18 mouse cellular contexts compared by ENCODE assay signal in the genomic region with DNA sequence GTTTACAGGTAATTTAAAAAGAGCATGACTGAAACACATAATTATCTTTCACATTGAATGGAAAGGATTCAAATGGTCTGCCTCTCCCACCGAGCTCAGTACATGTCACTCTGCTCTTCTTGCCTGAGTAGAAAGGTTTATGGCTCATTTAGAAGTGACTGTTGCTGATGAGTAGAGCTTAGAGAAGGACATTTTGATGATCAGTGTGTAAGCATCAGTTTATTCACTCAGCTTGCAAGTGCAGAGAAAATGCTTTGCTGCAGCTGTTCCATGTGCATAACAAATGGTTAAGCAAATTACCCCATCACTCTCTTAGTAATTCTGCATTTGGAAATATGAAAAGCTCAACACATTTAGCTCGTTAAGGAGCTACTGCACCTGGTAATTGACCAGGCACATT.
DNase-seq lines count a peak whose midpoint lies in the region; ATAC-seq and TF ChIP-seq lines count a peak whose summit lies in the region.
"Had no signal": no experiment of that assay in that cellular context is flagged by ENCODE, and none has a peak within 500 bp of the region (broad histone marks: within the 10 kb centered on the region; RNA-seq: fewer than 3 reads in every experiment).

No protein-coding gene starts in this region.

- intact Hi-C loops in heart, postnatal 14 days (cut with DNase I) = no loop called here

- ATAC-seq in midbrain, embryonic 13.5 days = 0 out of 2 replicates have a peak, but pooled peaks have one; percentile 37
- no peak for ATAC-seq in midbrain, embryonic 16.5 days
- peak; percentile 42 for ATAC-seq in forebrain, embryonic 14.5 days
- ATAC-seq in midbrain, postnatal 0 days (ENCODE audit: low FRiP score) = no peak
- ATAC-seq: hindbrain, postnatal 0 days had no signal

- no peak for TF ChIP-seq CTCF in brain, embryonic 14.5 days (IDR thresholded peaks at IDR 0.05; ENCODE audit: borderline replicate concordance, extremely low read depth, insufficient read depth, insufficient read length)
- no peak for TF ChIP-seq CTCF in midbrain, postnatal 0 days (IDR thresholded peaks at IDR 0.05)

- peak; percentile 57 for DNase-seq in brain, embryonic 14.5 days (ENCODE audit: low read depth)
- DNase-seq in forebrain, embryonic 14.5 days (ENCODE audit: low spot score) = peak; percentile 44
- DNase-seq in midbrain, postnatal 0 days (ENCODE audit: low spot score) = peak; percentile 3
- no peak for DNase-seq in kidney, postnatal 14 days
- no peak for DNase-seq in heart, postnatal 14 days
- DNase-seq: adrenal gland, postnatal 10 days; cerebellum, adult 2 months; cerebellum, postnatal 10 days; gastrocnemius, postnatal 36 days; heart, adult 18-20 months; heart, postnatal 10 days; kidney, adult 11 months had no signal

- no peak overlapping the region for H3K4me2 ChIP-seq in midbrain, embryonic 13.5 days (replicated peaks)
- H3K4me2 ChIP-seq in midbrain, embryonic 16.5 days (ENCODE audit: low read length) = no peak overlapping the region
- no peak overlapping the region for H3K4me2 ChIP-seq in forebrain, embryonic 14.5 days (ENCODE audit: low read length)
- H3K4me2 ChIP-seq in midbrain, postnatal 0 days (ENCODE audit: low read depth, low read length, poor library complexity, severe bottlenecking) = no peak overlapping the region
- H3K4me2 ChIP-seq: hindbrain, embryonic 13.5 days had no signal

- no peaks in the 10 kb centered on the region for H3K27me3 ChIP-seq in midbrain, embryonic 13.5 days
- H3K27me3 ChIP-seq in midbrain, embryonic 16.5 days (ENCODE audit: control insufficient read depth, insufficient read depth, low read depth, low read length) = no peaks in the 10 kb centered on the region
- H3K27me3 ChIP-seq in forebrain, embryonic 14.5 days (replicated peaks; ENCODE audit: control insufficient read depth, insufficient read depth, low read length) = no peaks in the 10 kb centered on the region
- no peaks in the 10 kb centered on the region for H3K27me3 ChIP-seq in midbrain, postnatal 0 days (ENCODE audit: insufficient read depth, low read length)
- H3K27me3 ChIP-seq: hindbrain, embryonic 13.5 days had no signal

- H3K4me3 ChIP-seq in midbrain, embryonic 13.5 days (replicated peaks) = no peak overlapping the region
- H3K4me3 ChIP-seq in midbrain, embryonic 16.5 days (ENCODE audit: low read depth, low read length) = no peak overlapping the region
- no peak overlapping the region for H3K4me3 ChIP-seq in forebrain, embryonic 14.5 days (ENCODE audit: low read depth, low read length)
- no peak overlapping the region for H3K4me3 ChIP-seq in midbrain, postnatal 0 days (ENCODE audit: low read depth, low read length)
- H3K4me3 ChIP-seq: embryonic facial prominence, embryonic 10.5 days; heart, embryonic 10.5 days; hindbrain, embryonic 13.5 days had no signal

- 47% methylated on average over 2 of the region's 2 CpGs for WGBS in midbrain, embryonic 13.5 days
- WGBS in midbrain, embryonic 16.5 days = 38% methylated on average over 2 of the region's 2 CpGs
- 23% methylated on average over 2 of the region's 2 CpGs for WGBS in forebrain, embryonic 14.5 days
- 53% methylated on average over 2 of the region's 2 CpGs for WGBS in midbrain, postnatal 0 days

- TF ChIP-seq POLR2A in brain, embryonic 14.5 days (IDR thresholded peaks at IDR 0.05; ENCODE audit: borderline replicate concordance, extremely low read depth, insufficient read depth, insufficient read length, poor library complexity, severe bottlenecking) = no peak

- H3K36me3 ChIP-seq in midbrain, embryonic 13.5 days = no peaks in the 10 kb centered on the region
- H3K36me3 ChIP-seq in midbrain, embryonic 16.5 days (ENCODE audit: control insufficient read depth, insufficient read depth, low read length) = no peaks in the 10 kb centered on the region
- no peaks in the 10 kb centered on the region for H3K36me3 ChIP-seq in forebrain, embryonic 14.5 days (ENCODE audit: control insufficient read depth, insufficient read depth, low read length)
- H3K36me3 ChIP-seq in midbrain, postnatal 0 days (ENCODE audit: insufficient read depth, low read length) = no peaks in the 10 kb centered on the region
- H3K36me3 ChIP-seq: embryonic facial prominence, embryonic 10.5 days; heart, embryonic 10.5 days; hindbrain, embryonic 13.5 days had no signal

- H3K27ac ChIP-seq in midbrain, embryonic 13.5 days = no peak overlapping the region
- no peak overlapping the region for H3K27ac ChIP-seq in midbrain, embryonic 16.5 days (ENCODE audit: low read length)
- H3K27ac ChIP-seq in forebrain, embryonic 14.5 days (ENCODE audit: low read depth, low read length) = no peak overlapping the region
- no peak overlapping the region for H3K27ac ChIP-seq in midbrain, postnatal 0 days (ENCODE audit: low read depth, low read length)
- H3K27ac ChIP-seq: embryonic facial prominence, embryonic 10.5 days; heart, embryonic 10.5 days; hindbrain, embryonic 13.5 days; hindbrain, postnatal 0 days had no signal

- no peaks in the 10 kb centered on the region for H3K4me1 ChIP-seq in midbrain, embryonic 13.5 days (replicated peaks)
- H3K4me1 ChIP-seq in midbrain, embryonic 16.5 days (ENCODE audit: control insufficient read depth, insufficient read depth, low read length) = no peaks in the 10 kb centered on the region; the same call in 1 of the 2 replicates
- no peaks in the 10 kb centered on the region for H3K4me1 ChIP-seq in forebrain, embryonic 14.5 days (ENCODE audit: control insufficient read depth, insufficient read depth, low read length)
- no peaks in the 10 kb centered on the region for H3K4me1 ChIP-seq in midbrain, postnatal 0 days (ENCODE audit: insufficient read depth, low read length)
- H3K4me1 ChIP-seq: embryonic facial prominence, embryonic 10.5 days; heart, embryonic 10.5 days; hindbrain, embryonic 13.5 days had no signal

- H3K9ac ChIP-seq in midbrain, embryonic 13.5 days (replicated peaks) = no peak overlapping the region
- H3K9ac ChIP-seq in midbrain, embryonic 16.5 days (ENCODE audit: low read depth, low read length) = no peak overlapping the region
- no peak overlapping the region for H3K9ac ChIP-seq in forebrain, embryonic 14.5 days (ENCODE audit: low read length)
- no peak overlapping the region for H3K9ac ChIP-seq in midbrain, postnatal 0 days (replicated peaks; ENCODE audit: low read length, poor library complexity, severe bottlenecking)
- H3K9ac ChIP-seq: hindbrain, embryonic 13.5 days had no signal

- no peaks in the 10 kb centered on the region for H3K9me3 ChIP-seq in midbrain, embryonic 13.5 days
- no peaks in the 10 kb centered on the region for H3K9me3 ChIP-seq in midbrain, embryonic 16.5 days (replicated peaks; ENCODE audit: control insufficient read depth, low read length, poor library complexity, severe bottlenecking)
- no peaks in the 10 kb centered on the region for H3K9me3 ChIP-seq in forebrain, embryonic 14.5 days (replicated peaks; ENCODE audit: control insufficient read depth, low read length)
- H3K9me3 ChIP-seq in midbrain, postnatal 0 days (ENCODE audit: low read length) = no peaks in the 10 kb centered on the region
- H3K9me3 ChIP-seq: embryonic facial prominence, embryonic 10.5 days; heart, embryonic 10.5 days; hindbrain, embryonic 13.5 days had no signal

Comparison
In these comparisons a context has a peak if more than half of its experiments do, and no peak if none do; other contexts are left out.
1. ATAC-seq: peak in midbrain, embryonic 13.5 days (single experiment) and forebrain, embryonic 14.5 days (single experiment); none in midbrain, embryonic 16.5 days (single experiment) and midbrain, postnatal 0 days (single experiment).
2. DNase-seq: peak in brain, embryonic 14.5 days (single experiment), forebrain, embryonic 14.5 days (single experiment) and midbrain, postnatal 0 days (single experiment); none in kidney, postnatal 14 days (single experiment) and heart, postnatal 14 days (0 of 2).